Mouse (Mus musculus): ENCODE measurements at regions not wholly inside any gene's neighbourhood (a gene's known extent, or its start where the extent isn't known, plus 50 kb on each side); places are given as distances from the start of the nearest gene placed in this dataset.

- H3K4me3 ChIP-seq (replicated peaks; ENCODE audit: insufficient read depth, low read depth, low read length), result no peak overlapping the region
- no peaks in the 10 kb centered on the region for H3K4me1 ChIP-seq (ENCODE audit: control insufficient read depth, insufficient read depth, low read length)
- no peak for TF ChIP-seq POLR2A (IDR thresholded peaks at IDR 0.05; ENCODE audit: borderline replicate concordance, insufficient read depth, low read length)
- no peak for TF ChIP-seq CTCF (IDR thresholded peaks at IDR 0.05; ENCODE audit: borderline replicate concordance, insufficient read depth, low read depth, low read length)
- DNase-seq, result no peak
- H3K27ac ChIP-seq (ENCODE audit: insufficient read depth, low read length), result no peak overlapping the region
- 86% methylated on average over 10 of the region's 10 CpGs for WGBS
- no peaks in the 10 kb centered on the region for H3K27me3 ChIP-seq (ENCODE audit: control insufficient read depth, insufficient read depth, low read length)
Observed at GRCm38 (mm10) chr12:73838330-73838729, 62.8 kb upstream of the Hif1a start.

DNA sequence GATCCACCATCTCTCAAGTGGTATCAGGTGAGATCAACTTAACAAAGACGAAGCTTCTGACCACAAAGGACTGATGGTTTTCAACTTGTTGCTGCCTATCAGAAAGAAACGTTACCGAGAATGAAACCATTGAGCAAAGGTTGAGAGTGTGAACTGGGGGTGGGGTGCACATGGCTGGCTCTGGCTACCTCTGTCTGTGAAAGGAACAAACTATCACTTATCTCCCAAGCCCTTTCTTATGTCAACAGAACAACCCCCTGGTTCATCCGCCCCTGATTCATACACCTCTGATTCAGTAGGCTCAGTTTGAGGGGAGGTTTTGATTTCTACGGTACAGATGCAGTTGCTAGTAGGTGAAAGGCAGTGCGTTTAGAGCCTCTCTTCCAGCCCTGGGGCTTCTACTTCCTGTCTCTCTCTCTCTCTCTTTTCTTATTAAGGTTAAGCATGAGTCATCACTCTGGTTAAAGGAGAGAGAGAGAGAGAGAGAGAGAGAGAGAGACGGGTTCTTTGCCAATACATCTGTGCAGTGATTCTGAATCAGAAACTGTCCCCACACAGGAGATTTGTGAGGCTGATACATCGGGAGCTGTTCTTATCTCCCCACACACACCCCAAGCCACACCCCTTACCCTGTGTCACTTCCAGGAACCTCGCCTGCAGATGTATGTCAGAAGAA is 59.0 kb upstream of the Hif1a start:
- H3K4me1 ChIP-seq (ENCODE audit: control insufficient read depth, insufficient read depth, low read length), result no peaks in the 10 kb centered on the region
- TF ChIP-seq POLR2A (IDR thresholded peaks at IDR 0.05; ENCODE audit: borderline replicate concordance, insufficient read depth, low read length), result no peak
- no peak for TF ChIP-seq CTCF (IDR thresholded peaks at IDR 0.05; ENCODE audit: borderline replicate concordance, insufficient read depth, low read depth, low read length)
- WGBS, result 82% methylated on average over 9 of the region's 9 CpGs
- H3K4me3 ChIP-seq (replicated peaks; ENCODE audit: insufficient read depth, low read depth, low read length), result no peak overlapping the region
- no peak for DNase-seq
- H3K27me3 ChIP-seq (ENCODE audit: control insufficient read depth, insufficient read depth, low read length), result no peaks in the 10 kb centered on the region
- no peak overlapping the region for H3K27ac ChIP-seq (ENCODE audit: insufficient read depth, low read length)

DNA sequence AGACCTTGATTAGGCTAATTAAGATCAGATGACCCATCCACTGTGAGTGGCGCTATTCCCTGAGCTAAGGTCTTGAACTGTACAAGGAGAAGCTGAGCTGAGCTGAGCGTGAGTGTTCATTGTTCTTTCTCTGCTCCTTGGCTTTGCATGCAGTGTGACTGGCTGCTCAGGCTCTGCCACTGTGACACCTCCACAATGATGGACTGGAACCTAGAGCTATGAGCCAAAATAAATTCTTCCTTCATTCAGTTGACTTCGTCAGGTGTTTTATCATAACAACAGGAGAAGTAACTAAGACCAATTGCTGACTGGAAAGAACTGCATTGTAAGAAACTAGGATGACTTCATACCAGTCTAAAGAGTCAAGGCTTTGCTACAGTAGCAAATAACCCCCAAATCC is 56.4 kb upstream of the Hif1a start:
- 94% methylated on average over 3 of the region's 3 CpGs for WGBS
- H3K27me3 ChIP-seq (ENCODE audit: control insufficient read depth, insufficient read depth, low read length), result no peaks in the 10 kb centered on the region
- H3K27ac ChIP-seq (ENCODE audit: insufficient read depth, low read length), result no peak overlapping the region
- no peaks in the 10 kb centered on the region for H3K4me1 ChIP-seq (ENCODE audit: control insufficient read depth, insufficient read depth, low read length)
- H3K4me3 ChIP-seq (replicated peaks; ENCODE audit: insufficient read depth, low read depth, low read length), result no peak overlapping the region
- no peak for TF ChIP-seq CTCF (IDR thresholded peaks at IDR 0.05; ENCODE audit: borderline replicate concordance, insufficient read depth, low read depth, low read length)
- TF ChIP-seq POLR2A (IDR thresholded peaks at IDR 0.05; ENCODE audit: borderline replicate concordance, insufficient read depth, low read length), result no peak
- no peak for DNase-seq

DNA sequence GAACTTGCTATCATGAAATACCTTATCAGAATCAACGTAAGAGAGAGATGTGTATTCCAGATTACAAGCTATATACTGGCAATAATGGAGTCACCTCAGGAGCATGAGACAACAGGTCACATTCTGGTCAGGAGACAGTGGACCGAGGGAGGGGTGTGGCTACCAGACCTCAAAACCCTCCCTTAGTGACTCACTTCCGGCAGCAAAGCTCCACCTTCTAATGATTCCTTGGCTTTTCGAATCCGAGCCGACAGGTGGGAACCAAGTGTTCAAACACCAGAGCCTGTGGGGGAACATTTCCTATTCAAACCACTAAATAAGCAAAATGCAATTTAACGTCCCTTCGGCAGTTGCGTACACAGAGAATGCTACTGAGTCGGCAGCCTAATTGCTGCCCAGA is 54.5 kb upstream of the Hif1a start:
- Histone ChIP-seq H3K27ac (ENCODE audit: insufficient read depth, low read length) (no peak overlapping the region), H3K4me3 (replicated peaks; ENCODE audit: insufficient read depth, low read depth, low read length) (no peak overlapping the region), H3K27me3 (ENCODE audit: control insufficient read depth, insufficient read depth, low read length) (no peaks in the 10 kb centered on the region), H3K4me1 (ENCODE audit: control insufficient read depth, insufficient read depth, low read length) (no peaks in the 10 kb centered on the region)
- 87% methylated on average over 10 of the region's 10 CpGs for WGBS
- DNase-seq, result no peak
- no peak for TF ChIP-seq POLR2A (IDR thresholded peaks at IDR 0.05; ENCODE audit: borderline replicate concordance, insufficient read depth, low read length)
- no peak for TF ChIP-seq CTCF (IDR thresholded peaks at IDR 0.05; ENCODE audit: borderline replicate concordance, insufficient read depth, low read depth, low read length)

- no peak for TF ChIP-seq POLR2A (IDR thresholded peaks at IDR 0.05; ENCODE audit: borderline replicate concordance, insufficient read depth, low read length)
- no peak for TF ChIP-seq CTCF (IDR thresholded peaks at IDR 0.05; ENCODE audit: borderline replicate concordance, insufficient read depth, low read depth, low read length)
- Histone ChIP-seq H3K4me3 (replicated peaks; ENCODE audit: insufficient read depth, low read depth, low read length) (no peak overlapping the region), H3K27me3 (ENCODE audit: control insufficient read depth, insufficient read depth, low read length) (no peaks in the 10 kb centered on the region), H3K27ac (ENCODE audit: insufficient read depth, low read length) (no peak overlapping the region), H3K4me1 (ENCODE audit: control insufficient read depth, insufficient read depth, low read length) (no peaks in the 10 kb centered on the region)
- WGBS, result 88% methylated on average over 10 of the region's 10 CpGs
- no peak for DNase-seq
Observed at GRCm38 (mm10) chr12:73847336-73847735, 53.8 kb upstream of the Hif1a start.

- WGBS, result 94% methylated on average over 2 of the region's 2 CpGs
- no peak for TF ChIP-seq POLR2A (IDR thresholded peaks at IDR 0.05; ENCODE audit: borderline replicate concordance, insufficient read depth, low read length)
- TF ChIP-seq CTCF (IDR thresholded peaks at IDR 0.05; ENCODE audit: borderline replicate concordance, insufficient read depth, low read depth, low read length), result no peak
- H3K4me3 ChIP-seq (replicated peaks; ENCODE audit: insufficient read depth, low read depth, low read length), result no peak overlapping the region
- H3K27me3 ChIP-seq (ENCODE audit: control insufficient read depth, insufficient read depth, low read length), result no peaks in the 10 kb centered on the region
- no peaks in the 10 kb centered on the region for H3K4me1 ChIP-seq (ENCODE audit: control insufficient read depth, insufficient read depth, low read length)
- DNase-seq, result no peak
- no peak overlapping the region for H3K27ac ChIP-seq (ENCODE audit: insufficient read depth, low read length)
Observed at GRCm38 (mm10) chr12:73850831-73851230, 50.3 kb upstream of the Hif1a start.

All from cerebellum, adult 2 months (tissue).